Mouse (Mus musculus): ENCODE results near the gene Insig1.

Insig1 gene

GRCm38 (mm10) chr5:28063989-28064624 is 7.1 kb upstream of the Insig1 start:
- DNase-seq (ENCODE audit: low spot score), result no peak

GRCm38 (mm10) chr5:28065275-28065674 is 5.9 kb upstream of the Insig1 start:
- DNase-seq (ENCODE audit: low spot score), result no peak

GRCm38 (mm10) chr5:28066311-28066710 is 4.9 kb upstream of the Insig1 start:
- DNase-seq (ENCODE audit: low spot score), result no peak

GRCm38 (mm10) chr5:28070149-28070827 is 875 bp upstream of the Insig1 start:
- peak; percentile 21 for DNase-seq (ENCODE audit: low spot score)

- DNase-seq (ENCODE audit: low spot score), result peak; percentile 92
These were observed 477 bp downstream of the Insig1 start for GRCm38 (mm10) chr5:28071456-28072223.

- DNase-seq (ENCODE audit: low spot score), result no peak
These were observed 8.3 kb downstream of the Insig1 start for GRCm38 (mm10) chr5:28079431-28079830.

GRCm38 (mm10) chr5:28081127-28081526 is 10.0 kb downstream of the Insig1 start:
- DNase-seq (ENCODE audit: low spot score), result no peak

- peak; percentile 1 for DNase-seq (ENCODE audit: low spot score)
These were observed 10.7 kb downstream of the Insig1 start for GRCm38 (mm10) chr5:28081822-28082221.

GRCm38 (mm10) chr5:28082312-28082711 is 11.1 kb downstream of the Insig1 start:
- no peak for DNase-seq (ENCODE audit: low spot score)

GRCm38 (mm10) chr5:28082796-28083195 is 11.6 kb downstream of the Insig1 start:
- DNase-seq (ENCODE audit: low spot score), result peak; percentile 1

- no peak for DNase-seq (ENCODE audit: low spot score)
These were observed 13.6 kb downstream of the Insig1 start for GRCm38 (mm10) chr5:28084743-28085142.

- no peak for DNase-seq (ENCODE audit: low spot score)
These were observed 19.4 kb downstream of the Insig1 start for GRCm38 (mm10) chr5:28090547-28090946.

- DNase-seq (ENCODE audit: low spot score), result no peak
These were observed 21.2 kb downstream of the Insig1 start for GRCm38 (mm10) chr5:28092327-28092726.

- DNase-seq (ENCODE audit: low spot score), result peak; percentile 81
These were observed 22.7 kb downstream of the Insig1 start for GRCm38 (mm10) chr5:28093874-28094273.

GRCm38 (mm10) chr5:28094393-28094792 is 23.2 kb downstream of the Insig1 start:
- DNase-seq (ENCODE audit: low spot score), result no peak

GRCm38 (mm10) chr5:28094846-28095245 is 23.7 kb downstream of the Insig1 start:
- DNase-seq (ENCODE audit: low spot score), result no peak

- DNase-seq (ENCODE audit: low spot score), result no peak
These were observed 24.5 kb downstream of the Insig1 start for GRCm38 (mm10) chr5:28095671-28096070.

- no peak for DNase-seq (ENCODE audit: low spot score)
These were observed 35.8 kb downstream of the Insig1 start for GRCm38 (mm10) chr5:28106966-28107365.

- DNase-seq (ENCODE audit: low spot score), result no peak
These were observed 36.8 kb downstream of the Insig1 start for GRCm38 (mm10) chr5:28107974-28108373.

GRCm38 (mm10) chr5:28110881-28111280 is 39.7 kb downstream of the Insig1 start:
- DNase-seq (ENCODE audit: low spot score), result no peak

- no peak for DNase-seq (ENCODE audit: low spot score)
These were observed 46.2 kb downstream of the Insig1 start for GRCm38 (mm10) chr5:28117251-28117880.

GRCm38 (mm10) chr5:28117882-28118530 is 46.8 kb downstream of the Insig1 start:
- DNase-seq (ENCODE audit: low spot score), result no peak

All from layer of hippocampus, adult 11-12 months (tissue).